Mouse (Mus musculus) mouse embryonic stem cell (cell line): ENCODE measurements around the gene Cyp4v3.

Experiments
- in situ Hi-C, 2 experiments: fragments of 300-500 bp; cut with MboI; formaldehyde crosslinking; loops; 1 replicate in 1 of 2; 3 replicates in 1 of 2; pipeline ENCODE4 v1.14.3; 2019 to 2020; ENCODE audit warnings: low sequenced_read_pairs in 2 of 2, low pct_unique_long_range_greater_than_20kb in 1 of 2, mixed read lengths in 1 of 2; ENCODE audit not compliant: unreplicated experiment in 1 of 2

Cyp4v3 gene

GRCm38 (mm10) chr8:45262851-45263250 is 70.2 kb downstream of the Cyp4v3 start:
- in situ Hi-C loops: no loop called here

- in situ Hi-C loops: no loop called here
These were observed 71.1 kb downstream of the Cyp4v3 start, which contains the start of gene F11 for GRCm38 (mm10) chr8:45261920-45262319. F11 (minus strand) TSS chr8:45262031.

GRCm38 (mm10) chr8:45258421-45258820 is 74.6 kb downstream of the Cyp4v3 start:
- in situ Hi-C loops: no loop called here

GRCm38 (mm10) chr8:45255040-45255439 is 78.0 kb downstream of the Cyp4v3 start:
- in situ Hi-C loops: no loop called here
